Mouse (Mus musculus) NIH3T3 (cell line): ENCODE data around the gene Cfl1.

Experiments used
- DNase-seq: peaks from one replicate; pipeline ENCODE4 v3.0.0-alpha.2; 2012; ENCODE audit warnings: low read depth

The Cfl1 gene

GRCm38 (mm10) chr19:5490313-5490897 is at the start of gene Cfl1:
Gene Cfl1, plus strand, starts transcription at chr19:5490455.
- peak; percentile 99 for DNase-seq

GRCm38 (mm10) chr19:5444371-5444908 is 45.8 kb upstream of the Cfl1 start:
- DNase-seq: peak; percentile 88

GRCm38 (mm10) chr19:5444954-5445353 is 45.3 kb upstream of the Cfl1 start:
- DNase-seq: peak; percentile 92

- DNase-seq: no peak
These were observed 44.5 kb upstream of the Cfl1 start for GRCm38 (mm10) chr19:5445747-5446146.

- peak; percentile 89 for DNase-seq
These were observed 42.5 kb upstream of the Cfl1 start, which contains the start of gene Fosl1 for GRCm38 (mm10) chr19:5447515-5448353. Gene Fosl1, plus strand, starts transcription at chr19:5447547.

- DNase-seq: peak; percentile 71
These were observed 41.7 kb upstream of the Cfl1 start for GRCm38 (mm10) chr19:5448354-5449150.

GRCm38 (mm10) chr19:5449673-5450072 is 40.6 kb upstream of the Cfl1 start:
- DNase-seq: peak; percentile 61

- DNase-seq: no peak
These were observed 38.5 kb upstream of the Cfl1 start for GRCm38 (mm10) chr19:5451766-5452165.

- no peak for DNase-seq
These were observed 35.2 kb upstream of the Cfl1 start for GRCm38 (mm10) chr19:5455037-5455436.

GRCm38 (mm10) chr19:5455568-5455967 is 34.7 kb upstream of the Cfl1 start:
- no peak for DNase-seq

- peak; percentile 56 for DNase-seq
These were observed 33.9 kb upstream of the Cfl1 start for GRCm38 (mm10) chr19:5456241-5456921.

- DNase-seq: peak; percentile 99
These were observed 33.1 kb upstream of the Cfl1 start for GRCm38 (mm10) chr19:5456922-5457745.

- no peak for DNase-seq
These were observed 32.4 kb upstream of the Cfl1 start, which contains the start of gene Ccdc85b for GRCm38 (mm10) chr19:5457746-5458442. Gene Ccdc85b, minus strand, starts transcription at chr19:5457894.

GRCm38 (mm10) chr19:5459019-5459418 is 31.2 kb upstream of the Cfl1 start:
- peak; percentile 79 for DNase-seq

- DNase-seq: no peak
These were observed 30.4 kb upstream of the Cfl1 start for GRCm38 (mm10) chr19:5459896-5460295.

- DNase-seq: peak; percentile 94
These were observed 29.8 kb upstream of the Cfl1 start, which contains the start of gene Fibp for GRCm38 (mm10) chr19:5460465-5460911. Gene Fibp, plus strand, starts transcription at chr19:5460615.

- DNase-seq: no peak
These were observed 28.8 kb upstream of the Cfl1 start for GRCm38 (mm10) chr19:5461411-5461810.

GRCm38 (mm10) chr19:5463212-5463611 is 27.0 kb upstream of the Cfl1 start:
- DNase-seq: no peak

GRCm38 (mm10) chr19:5463791-5464562 is 26.3 kb upstream of the Cfl1 start:
- DNase-seq: peak; percentile 80
